Mouse (Mus musculus) megakaryocyte, embryonic 14.5 days (primary cell): Measurements from ENCODE around the gene Ppp1r9b. TPM values are rescaled to one million over a fixed set of nuclear protein-coding genes. Genes with fewer than 3 reads are reported as not detected.
A peak's percentile ranks its signal among the peaks of the same experiment; 100 is the strongest.

Experiments used
- H3K27me3 ChIP-seq: replicated peaks from 2 replicates; pipeline ENCODE3; 2012; ENCODE audit warnings: inconsistent platforms
- H3K36me3 ChIP-seq: replicated peaks from 2 replicates; pipeline ENCODE3; 2012; ENCODE audit warnings: low read length, inconsistent platforms, mixed read lengths
- H3K4me1 ChIP-seq: 2 replicates; pipeline ENCODE4 v1.6.1; 2012; ENCODE audit warnings: inconsistent platforms
- H3K4me3 ChIP-seq: replicated peaks from 2 replicates; pipeline ENCODE3; 2012; ENCODE audit warnings: moderate library complexity, mild to moderate bottlenecking, inconsistent platforms
- H3K9me3 ChIP-seq: 2 replicates; pipeline ENCODE4 v1.6.1; 2012; ENCODE audit warnings: inconsistent platforms
- FLI1 ChIP-seq: IDR thresholded peaks from 2 replicates; pipeline ENCODE4 v1.6.1; 2012; ENCODE audit warnings: low read length, inconsistent platforms, mixed read lengths
- GATA1 ChIP-seq: IDR thresholded peaks from 3 replicates; pipeline ENCODE4 v1.6.1; 2012; ENCODE audit warnings: mixed read lengths, low read length, inconsistent platforms, borderline replicate concordance
- polyA plus RNA-seq: library from polyadenylated mRNA; stranded (reverse); fragments of >175 nt; gene quantifications from 2 replicates; pipeline ENCODE4 v1.2.3, GENCODE M21; 2012; ENCODE audit warnings: low replicate concordance; ENCODE audit not compliant: insufficient read depth

Gene Ppp1r9b
- polyA plus RNA-seq, 1 experiment, result 280 TPM

DNA sequence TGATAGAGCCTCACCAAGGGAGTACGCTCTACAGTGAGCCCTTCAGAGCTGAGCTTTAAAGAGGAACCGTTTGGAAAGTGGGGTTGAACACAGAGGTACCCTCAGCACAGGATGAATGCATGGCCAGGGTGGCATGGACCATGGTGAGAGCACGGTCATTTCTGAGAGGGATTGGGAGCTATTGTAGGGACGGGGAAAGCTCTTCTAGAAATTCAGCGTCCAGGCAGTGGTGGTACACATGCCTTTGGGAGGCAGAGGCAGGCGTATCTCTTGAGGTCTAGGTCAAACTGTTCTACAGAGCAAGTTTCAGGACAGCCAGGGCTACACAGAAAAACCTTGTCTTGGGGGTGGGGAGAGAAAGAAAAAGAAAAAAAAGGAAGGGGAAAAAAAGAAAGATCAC is 6.1 kb downstream of the Ppp1r9b start:
- TF ChIP-seq FLI1 (no peak), GATA1 (no peak)
- H3K36me3 ChIP-seq, result peaks cover 98% of the 10 kb centered on the region
- H3K4me1 ChIP-seq, result peaks cover 91% of the 10 kb centered on the region
- no peaks in the 10 kb centered on the region for H3K27me3 ChIP-seq
- no peaks in the 10 kb centered on the region for H3K9me3 ChIP-seq
- peak overlapping the region; percentile 99 for H3K4me3 ChIP-seq

DNA sequence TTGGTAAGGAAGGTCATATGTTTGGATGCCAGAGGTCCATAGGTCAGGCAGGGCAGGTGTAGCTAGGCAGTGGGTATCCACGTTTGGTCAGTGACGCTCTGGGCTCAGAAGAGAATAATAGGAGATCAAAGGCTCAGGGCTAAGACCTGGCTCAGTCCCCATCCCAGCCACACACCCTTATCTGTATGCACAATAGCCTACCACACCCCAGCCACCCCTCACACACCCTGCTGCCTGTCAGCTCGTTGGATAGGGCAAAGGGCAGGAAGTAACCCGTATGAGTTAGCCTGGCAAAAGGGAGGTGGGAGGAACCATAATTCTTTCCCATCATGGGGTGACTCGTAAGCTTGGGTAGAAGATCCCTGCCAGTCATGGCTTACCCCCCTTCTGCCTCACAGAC is 6.8 kb downstream of the Ppp1r9b start:
- Histone ChIP-seq H3K36me3 (peaks cover 99% of the 10 kb centered on the region), H3K4me3 (peak overlapping the region; percentile 60), H3K9me3 (no peaks in the 10 kb centered on the region), H3K4me1 (peaks cover 97% of the 10 kb centered on the region), H3K27me3 (no peaks in the 10 kb centered on the region)
- TF ChIP-seq GATA1, result 0 out of 3 replicates have a peak, but pooled peaks have one; percentile 14
- TF ChIP-seq FLI1, result no peak

GRCm38 (mm10) chr11:94998041-94998531 is 7.3 kb downstream of the Ppp1r9b start:
- Histone ChIP-seq H3K9me3 (no peaks in the 10 kb centered on the region), H3K4me1 (peaks cover 100% of the 10 kb centered on the region), H3K4me3 (peak overlapping the region; percentile 60), H3K27me3 (no peaks in the 10 kb centered on the region), H3K36me3 (peaks cover 100% of the 10 kb centered on the region)
- TF ChIP-seq GATA1, result no peak
- TF ChIP-seq FLI1, result no peak

GRCm38 (mm10) chr11:95000128-95000527 is 9.3 kb downstream of the Ppp1r9b start:
- TF ChIP-seq GATA1 (no peak), FLI1 (no peak)
- peak overlapping the region; percentile 85 for H3K4me3 ChIP-seq
- no peaks in the 10 kb centered on the region for H3K27me3 ChIP-seq
- H3K4me1 ChIP-seq, result peaks cover 100% of the 10 kb centered on the region
- H3K36me3 ChIP-seq, result peaks cover 100% of the 10 kb centered on the region
- H3K9me3 ChIP-seq, result no peaks in the 10 kb centered on the region

DNA sequence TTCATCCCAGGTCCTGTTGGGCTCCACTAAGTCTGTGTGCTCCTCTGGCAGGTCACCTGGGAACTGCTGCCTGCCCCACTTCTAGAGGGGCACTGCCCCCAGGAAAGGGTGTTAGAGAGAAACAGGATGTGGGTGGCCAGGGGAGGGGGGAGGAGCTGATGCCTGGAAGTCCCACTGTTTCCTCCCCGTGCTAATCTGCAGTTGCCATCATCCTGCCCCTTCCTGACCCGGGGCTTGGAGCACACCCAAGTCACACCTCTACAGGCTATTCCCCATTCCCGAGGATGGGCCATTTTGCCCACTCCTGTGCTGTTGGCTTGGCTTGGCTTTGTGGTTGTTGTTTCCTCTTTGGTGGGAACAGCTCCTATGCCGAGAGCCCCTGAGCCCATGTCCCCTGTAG is 9.7 kb downstream of the Ppp1r9b start:
- Histone ChIP-seq H3K4me1 (peaks cover 100% of the 10 kb centered on the region), H3K27me3 (no peaks in the 10 kb centered on the region), H3K9me3 (no peaks in the 10 kb centered on the region), H3K36me3 (peaks cover 100% of the 10 kb centered on the region), H3K4me3 (peak overlapping the region; percentile 85)
- no peak for TF ChIP-seq FLI1
- no peak for TF ChIP-seq GATA1

GRCm38 (mm10) chr11:95001058-95001457 is 10.2 kb downstream of the Ppp1r9b start:
- Histone ChIP-seq H3K4me3 (peak overlapping the region; percentile 85), H3K4me1 (peaks cover 100% of the 10 kb centered on the region), H3K9me3 (no peaks in the 10 kb centered on the region), H3K36me3 (peaks cover 100% of the 10 kb centered on the region), H3K27me3 (no peaks in the 10 kb centered on the region)
- TF ChIP-seq GATA1 (0 out of 3 replicates have a peak, but pooled peaks have one; percentile 50), FLI1 (no peak)

DNA sequence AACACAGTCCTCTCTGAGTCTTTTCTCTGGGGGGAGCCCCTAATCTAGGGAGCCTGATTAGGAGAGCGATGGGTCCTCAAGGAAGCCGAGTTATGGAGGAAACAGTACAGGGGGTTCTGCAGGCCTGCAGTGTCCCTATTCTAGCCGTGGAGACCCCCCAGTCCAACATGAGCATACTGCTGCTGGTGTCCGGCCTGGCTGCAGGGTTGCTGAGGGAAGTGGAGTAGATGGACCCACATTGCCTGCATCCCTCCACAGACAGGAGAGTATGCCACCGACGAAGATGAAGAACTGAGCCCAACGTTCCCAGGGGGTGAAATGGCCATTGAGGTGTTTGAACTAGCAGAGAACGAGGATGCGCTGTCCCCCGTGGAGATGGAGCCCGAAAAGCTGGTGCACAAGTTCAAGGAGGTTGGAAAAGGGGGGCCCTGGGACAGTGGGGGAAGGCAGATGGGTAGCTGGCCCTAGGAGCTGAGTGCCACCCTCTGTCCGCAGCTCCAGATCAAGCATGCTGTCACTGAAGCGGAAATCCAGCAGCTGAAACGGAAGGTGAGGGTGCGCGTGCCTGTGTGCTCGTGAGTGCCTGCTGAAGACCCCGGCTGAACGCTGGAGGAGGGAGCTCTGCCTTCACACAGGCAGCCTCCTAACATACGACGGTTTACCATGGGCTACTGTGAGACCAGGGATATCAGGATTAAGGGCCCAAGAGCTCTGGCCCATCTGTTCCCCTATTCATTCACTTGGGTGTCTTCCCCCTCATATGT is 10.9 kb downstream of the Ppp1r9b start:
- Histone ChIP-seq H3K4me1 (peaks cover 100% of the 10 kb centered on the region), H3K4me3 (peak overlapping the region; percentile 47), H3K9me3 (no peaks in the 10 kb centered on the region), H3K36me3 (peaks cover 96% of the 10 kb centered on the region), H3K27me3 (no peaks in the 10 kb centered on the region)
- TF ChIP-seq FLI1, result no peak
- no peak for TF ChIP-seq GATA1

- Histone ChIP-seq H3K9me3 (no peaks in the 10 kb centered on the region), H3K36me3 (peaks cover 90% of the 10 kb centered on the region), H3K4me1 (peaks cover 100% of the 10 kb centered on the region), H3K4me3 (peak overlapping the region; percentile 2), H3K27me3 (no peaks in the 10 kb centered on the region)
- TF ChIP-seq FLI1, result no peak
Observed at GRCm38 (mm10) chr11:95002705-95003104, 11.9 kb downstream of the Ppp1r9b start.

- peaks cover 100% of the 10 kb centered on the region for H3K4me1 ChIP-seq
- H3K9me3 ChIP-seq, result no peaks in the 10 kb centered on the region
Observed at GRCm38 (mm10) chr11:95004136-95004936, 13.5 kb downstream of the Ppp1r9b start.

GRCm38 (mm10) chr11:95004937-95005198 is 14.0 kb downstream of the Ppp1r9b start:
- Histone ChIP-seq H3K27me3 (no peaks in the 10 kb centered on the region), H3K9me3 (no peaks in the 10 kb centered on the region), H3K4me3 (no peak overlapping the region), H3K4me1 (peaks cover 97% of the 10 kb centered on the region), H3K36me3 (peaks cover 73% of the 10 kb centered on the region)
- TF ChIP-seq FLI1 (no peak), GATA1 (no peak)

More at GRCm38 (mm10) chr11:95004136-95004936, 13.5 kb downstream of the Ppp1r9b start:
- Histone ChIP-seq H3K27me3 (no peaks in the 10 kb centered on the region), H3K4me3 (peak overlapping the region; percentile 59), H3K36me3 (peaks cover 78% of the 10 kb centered on the region)
- TF ChIP-seq FLI1, result no peak
- no peak for TF ChIP-seq GATA1
